Mouse (Mus musculus) midbrain, embryonic 12.5 days (tissue): Measurements from ENCODE around the gene Zmat3. TPM values are rescaled to one million over a fixed set of nuclear protein-coding genes. Genes with fewer than 3 reads are reported as not detected.

Experiments
- ATAC-seq: fragments of 200-750 bp; cut with Nextera tagmentation; 2 replicates; pipeline ENCODE4 v1.8.0; 2017; ENCODE audit warnings: low read depth, moderate TSS enrichment, moderate library complexity; ENCODE audit not compliant: low FRiP score
- H3K27ac ChIP-seq: fragments of 300-500 bp; sonication (generic); replicated peaks from 2 replicates; pipeline ENCODE4 v1.5.1; 2016; ENCODE audit warnings: mild to moderate bottlenecking
- H3K27me3 ChIP-seq: fragments of 300-500 bp; sonication (generic); 2 replicates; pipeline ENCODE4 v1.6.1; 2016; ENCODE audit warnings: mild to moderate bottlenecking
- H3K36me3 ChIP-seq: fragments of 300-500 bp; sonication (generic); 2 replicates; pipeline ENCODE4 v1.6.1; 2016
- H3K4me1 ChIP-seq: fragments of 300-500 bp; sonication (generic); 2 replicates; pipeline ENCODE4 v1.6.1; 2016
- H3K4me2 ChIP-seq: fragments of 300-500 bp; sonication (generic); replicated peaks from 2 replicates; pipeline ENCODE4 v1.6.1; 2016; ENCODE audit warnings: mild to moderate bottlenecking, moderate library complexity
- H3K4me3 ChIP-seq: fragments of 300-500 bp; sonication (generic); 2 replicates; pipeline ENCODE4 v1.5.1; 2016; ENCODE audit warnings: mild to moderate bottlenecking
- H3K9ac ChIP-seq: fragments of 300-500 bp; sonication (generic); replicated peaks from 2 replicates; pipeline ENCODE4 v1.6.1; 2016; ENCODE audit warnings: mild to moderate bottlenecking, moderate library complexity
- H3K9me3 ChIP-seq: fragments of 300-500 bp; sonication (generic); 2 replicates; pipeline ENCODE4 v1.6.1; 2016; ENCODE audit warnings: mild to moderate bottlenecking
- WGBS: fragments of 180-500 bp; shearing (Covaris S2); methylation state at CpG from one replicate; pipeline ENCODE4 v1.1.7; 2016; 5-methylcytosine and 5-hydroxymethylcytosine counted together
- polyA plus RNA-seq: library from polyadenylated mRNA; unstranded; fragments of >200 nt; fragmentation: Nextera tagmentation; extraction: Ambion mirVana; gene quantifications from 2 replicates; pipeline ENCODE4 v1.2.1, GENCODE M21; 2016

The Zmat3 gene
- polyA plus RNA-seq, 1 experiment from 2014 or later = 10.1 TPM

DNA sequence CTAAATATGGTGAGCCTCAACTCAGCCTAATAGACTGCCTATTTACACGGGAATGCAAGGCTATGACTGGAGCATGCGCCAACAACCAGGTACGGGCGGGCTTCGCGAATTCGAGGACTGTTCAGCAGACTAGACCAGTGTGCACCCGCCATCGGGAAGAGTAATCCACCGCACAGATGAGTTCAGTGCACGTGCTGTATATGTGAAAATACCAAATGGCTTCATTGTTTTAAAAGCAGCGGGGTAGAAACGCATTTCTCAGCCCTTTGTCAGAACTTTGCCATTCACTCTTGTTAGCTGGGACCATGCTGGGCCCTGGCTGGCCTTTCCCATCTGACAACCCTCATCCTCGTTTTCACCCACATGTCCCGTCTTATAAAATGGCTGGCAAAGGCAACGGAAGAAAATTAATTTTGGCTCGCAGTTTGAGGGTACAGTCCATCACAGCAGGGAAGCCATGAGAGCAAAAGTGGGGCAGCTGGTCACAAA is 476 bp upstream of the Zmat3 start:
- peak; percentile 16; the same call in 1 of the 2 replicates for ATAC-seq
- peak overlapping the region; percentile 91 for H3K4me3 ChIP-seq
- H3K36me3 ChIP-seq = no peaks in the 10 kb centered on the region
- 59% methylated on average over 17 of the region's 17 CpGs for WGBS
- peak overlapping the region; percentile 70 for H3K4me2 ChIP-seq
- peaks cover 17% of the 10 kb centered on the region for H3K4me1 ChIP-seq
- peak overlapping the region; percentile 90; the same call in 1 of the 2 replicates for H3K9ac ChIP-seq
- peak overlapping the region; percentile 92 for H3K27ac ChIP-seq
- H3K27me3 ChIP-seq = 0 out of 2 replicates have a peak, but pooled peaks cover 3% of the 10 kb centered on the region
- no peaks in the 10 kb centered on the region for H3K9me3 ChIP-seq

GRCm38 (mm10) chr3:32364841-32365545 is 821 bp downstream of the Zmat3 start:
- under 1% methylated on average over 48 of the region's 54 CpGs for WGBS

DNA sequence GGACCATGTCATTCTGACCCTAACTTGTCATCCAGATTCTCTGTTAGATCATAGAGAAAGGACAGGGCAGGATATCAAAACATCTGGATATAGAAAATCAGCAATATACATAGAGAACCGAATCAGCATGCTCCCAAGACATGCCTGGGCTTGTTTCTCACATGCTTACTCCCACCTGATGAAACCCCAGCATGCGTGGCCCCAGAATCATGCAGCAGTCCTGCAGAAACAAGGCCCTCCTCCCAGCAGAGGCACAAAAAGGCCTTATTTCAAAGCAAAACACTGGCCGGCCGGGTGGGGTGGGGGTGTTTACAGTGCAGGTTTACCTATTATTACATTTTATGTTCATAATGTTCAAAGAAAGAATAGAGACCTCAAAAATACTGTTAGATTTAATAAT is 1.6 kb downstream of the Zmat3 start:
- H3K27me3 ChIP-seq = 0 out of 2 replicates have a peak, but pooled peaks cover 3% of the 10 kb centered on the region
- no peak for ATAC-seq
- 48% methylated on average over 4 of the region's 4 CpGs for WGBS
- peaks cover 23% of the 10 kb centered on the region for H3K4me1 ChIP-seq
- peak overlapping the region; percentile 41; the same call in 1 of the 2 replicates for H3K9ac ChIP-seq
- H3K9me3 ChIP-seq = no peaks in the 10 kb centered on the region
- H3K27ac ChIP-seq = no peak overlapping the region
- no peaks in the 10 kb centered on the region for H3K36me3 ChIP-seq
- H3K4me3 ChIP-seq = peak overlapping the region; percentile 91
- peak overlapping the region; percentile 70 for H3K4me2 ChIP-seq

More at GRCm38 (mm10) chr3:32364841-32365545, 821 bp downstream of the Zmat3 start:
- Histone ChIP-seq H3K4me1 (peaks cover 23% of the 10 kb centered on the region), H3K9me3 (no peaks in the 10 kb centered on the region), H3K4me3 (peak overlapping the region; percentile 91), H3K27me3 (0 out of 2 replicates have a peak, but pooled peaks cover 3% of the 10 kb centered on the region), H3K4me2 (peak overlapping the region; percentile 70), H3K9ac (peak overlapping the region; percentile 90), H3K36me3 (no peaks in the 10 kb centered on the region), H3K27ac (peak overlapping the region; percentile 92)
- ATAC-seq = peak; percentile 76

- no peak overlapping the region for H3K27ac ChIP-seq
- H3K4me3 ChIP-seq = no peak overlapping the region
- no peak overlapping the region for H3K9ac ChIP-seq
- no peak for ATAC-seq
- WGBS = 61% methylated on average over 6 of the region's 6 CpGs
- H3K36me3 ChIP-seq = no peaks in the 10 kb centered on the region
- no peaks in the 10 kb centered on the region for H3K9me3 ChIP-seq
- H3K4me1 ChIP-seq = peaks cover 18% of the 10 kb centered on the region
- H3K27me3 ChIP-seq = no peaks in the 10 kb centered on the region
- H3K4me2 ChIP-seq = no peak overlapping the region
Measured at GRCm38 (mm10) chr3:32361221-32361620, 4.6 kb downstream of the Zmat3 start.

DNA sequence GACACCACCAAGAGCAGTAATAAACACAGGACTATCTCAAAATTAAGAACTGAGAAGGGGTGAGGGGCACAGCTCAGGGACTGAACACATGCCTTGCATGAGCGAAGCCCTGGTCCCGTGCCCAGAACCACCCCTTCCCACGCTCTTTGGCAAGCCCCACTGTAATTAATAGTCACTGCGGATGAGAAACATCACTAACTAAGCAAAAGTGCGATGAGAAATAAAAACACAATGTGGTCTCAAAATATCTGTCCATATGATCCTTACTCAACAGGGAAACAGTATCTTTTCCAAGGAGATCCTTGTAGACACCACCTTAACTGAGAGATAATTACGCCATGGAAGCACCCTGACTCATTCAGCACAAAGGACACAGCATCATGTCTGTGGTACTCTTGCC is 17.9 kb downstream of the Zmat3 start:
- Histone ChIP-seq H3K27ac (no peak overlapping the region), H3K9ac (no peak overlapping the region), H3K4me3 (no peak overlapping the region), H3K36me3 (peaks cover 14% of the 10 kb centered on the region), H3K9me3 (no peaks in the 10 kb centered on the region), H3K4me2 (no peak overlapping the region), H3K27me3 (no peaks in the 10 kb centered on the region), H3K4me1 (no peaks in the 10 kb centered on the region)
- 97% methylated on average over 6 of the region's 6 CpGs for WGBS
- no peak for ATAC-seq

- no peak for ATAC-seq
- H3K27me3 ChIP-seq = no peaks in the 10 kb centered on the region
- H3K9ac ChIP-seq = no peak overlapping the region
- H3K4me2 ChIP-seq = no peak overlapping the region
- no peak overlapping the region for H3K4me3 ChIP-seq
- 90% methylated on average over 11 of the region's 11 CpGs for WGBS
- no peaks in the 10 kb centered on the region for H3K9me3 ChIP-seq
- no peaks in the 10 kb centered on the region for H3K4me1 ChIP-seq
- peaks cover 32% of the 10 kb centered on the region for H3K36me3 ChIP-seq
- H3K27ac ChIP-seq = no peak overlapping the region
Measured at GRCm38 (mm10) chr3:32345249-32345648, 20.6 kb downstream of the Zmat3 start.

- WGBS = 78% methylated on average over 5 of the region's 5 CpGs
- no peak for ATAC-seq
Measured at GRCm38 (mm10) chr3:32344825-32345224, 21.0 kb downstream of the Zmat3 start.

DNA sequence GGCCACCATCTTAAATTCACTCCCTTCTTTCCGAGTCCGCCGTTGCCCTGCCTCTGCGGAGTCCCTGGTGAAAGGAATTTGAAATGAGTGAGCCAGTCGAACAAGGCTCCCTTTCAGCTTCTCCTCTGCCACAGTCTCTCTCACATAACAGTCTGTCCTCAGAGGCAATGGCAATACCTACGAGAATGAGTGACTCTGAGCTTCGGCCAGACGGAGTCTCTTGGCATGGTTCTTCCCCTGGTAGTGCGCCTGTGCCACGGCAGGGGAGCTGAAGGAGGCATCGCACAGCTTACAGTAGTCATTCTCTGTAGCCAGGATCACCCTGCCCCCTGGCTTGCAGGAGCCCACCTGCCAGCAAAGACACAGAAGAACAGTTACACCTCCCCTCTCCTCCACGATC is 22.4 kb downstream of the Zmat3 start:
- Histone ChIP-seq H3K27ac (no peak overlapping the region), H3K9ac (no peak overlapping the region), H3K36me3 (peaks cover 32% of the 10 kb centered on the region), H3K4me1 (no peaks in the 10 kb centered on the region), H3K27me3 (no peaks in the 10 kb centered on the region), H3K9me3 (no peaks in the 10 kb centered on the region), H3K4me3 (no peak overlapping the region), H3K4me2 (no peak overlapping the region)
- whole genome bisulfite sequencing = 85% methylated on average over 12 of the region's 12 CpGs
- no peak for ATAC-seq

More at GRCm38 (mm10) chr3:32344825-32345224, 21.0 kb downstream of the Zmat3 start:
- Histone ChIP-seq H3K9ac (no peak overlapping the region), H3K36me3 (peaks cover 32% of the 10 kb centered on the region), H3K4me1 (no peaks in the 10 kb centered on the region), H3K4me3 (no peak overlapping the region), H3K9me3 (no peaks in the 10 kb centered on the region), H3K27me3 (no peaks in the 10 kb centered on the region), H3K27ac (no peak overlapping the region), H3K4me2 (no peak overlapping the region)

DNA sequence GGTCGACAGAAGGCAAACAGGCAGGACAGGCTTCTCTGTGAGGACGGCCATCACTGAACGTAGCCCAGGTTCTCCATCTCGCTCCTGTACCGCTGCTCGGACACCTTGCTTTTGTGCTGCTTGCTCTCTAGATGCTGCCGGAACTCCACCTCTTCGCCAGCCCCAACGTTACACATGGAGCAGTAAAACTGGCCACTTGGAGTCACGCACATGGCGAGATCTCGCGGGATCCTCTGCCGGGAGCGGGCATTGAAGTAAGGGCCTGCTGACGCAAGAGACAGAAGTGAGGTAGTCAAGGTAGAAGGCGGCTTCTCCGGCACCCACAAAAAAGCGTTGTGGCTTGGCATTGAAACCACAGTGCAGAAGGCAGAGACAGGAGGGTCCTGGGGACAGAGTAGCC is 24.4 kb downstream of the Zmat3 start:
- Histone ChIP-seq H3K9me3 (no peaks in the 10 kb centered on the region), H3K27me3 (no peaks in the 10 kb centered on the region), H3K36me3 (peaks cover 38% of the 10 kb centered on the region), H3K27ac (no peak overlapping the region), H3K9ac (no peak overlapping the region), H3K4me2 (no peak overlapping the region), H3K4me3 (no peak overlapping the region), H3K4me1 (no peaks in the 10 kb centered on the region)
- no peak for ATAC-seq
- 95% methylated on average over 19 of the region's 19 CpGs for WGBS

DNA sequence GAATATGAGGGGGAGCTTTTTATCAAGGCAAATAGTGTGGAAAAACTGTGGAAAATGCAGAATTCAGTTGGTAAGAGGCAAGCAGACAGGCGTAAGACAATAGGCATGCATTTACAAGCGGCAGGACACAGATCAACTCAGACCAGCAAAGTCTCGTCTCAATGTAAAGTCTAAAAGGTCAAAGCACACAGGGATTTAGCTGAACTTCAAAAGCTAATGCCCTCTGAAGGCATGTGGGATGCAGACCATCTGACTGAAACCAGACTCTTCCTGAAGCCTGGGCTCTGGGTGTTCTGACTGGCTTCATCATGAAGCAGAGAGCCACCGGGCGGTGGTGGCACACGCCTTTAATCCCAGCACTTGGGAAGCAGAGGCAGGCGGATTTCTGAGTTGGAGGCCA is 27.6 kb downstream of the Zmat3 start:
- H3K27ac ChIP-seq = no peak overlapping the region
- H3K36me3 ChIP-seq = peaks cover 28% of the 10 kb centered on the region
- 63% methylated on average over 7 of the region's 7 CpGs for WGBS
- no peaks in the 10 kb centered on the region for H3K27me3 ChIP-seq
- ATAC-seq = no peak
- no peaks in the 10 kb centered on the region for H3K4me1 ChIP-seq
- H3K9ac ChIP-seq = no peak overlapping the region
- H3K9me3 ChIP-seq = no peaks in the 10 kb centered on the region
- H3K4me3 ChIP-seq = no peak overlapping the region
- H3K4me2 ChIP-seq = no peak overlapping the region

- peaks cover 23% of the 10 kb centered on the region for H3K36me3 ChIP-seq
- H3K9me3 ChIP-seq = no peaks in the 10 kb centered on the region
- no peak overlapping the region for H3K4me2 ChIP-seq
- H3K27me3 ChIP-seq = no peaks in the 10 kb centered on the region
- H3K4me3 ChIP-seq = no peak overlapping the region
- no peak overlapping the region for H3K27ac ChIP-seq
- no peaks in the 10 kb centered on the region for H3K4me1 ChIP-seq
- no peak overlapping the region for H3K9ac ChIP-seq
- 81% methylated on average over 7 of the region's 7 CpGs for WGBS
- ATAC-seq = no peak
Measured at GRCm38 (mm10) chr3:32337770-32338169, 28.0 kb downstream of the Zmat3 start.

DNA sequence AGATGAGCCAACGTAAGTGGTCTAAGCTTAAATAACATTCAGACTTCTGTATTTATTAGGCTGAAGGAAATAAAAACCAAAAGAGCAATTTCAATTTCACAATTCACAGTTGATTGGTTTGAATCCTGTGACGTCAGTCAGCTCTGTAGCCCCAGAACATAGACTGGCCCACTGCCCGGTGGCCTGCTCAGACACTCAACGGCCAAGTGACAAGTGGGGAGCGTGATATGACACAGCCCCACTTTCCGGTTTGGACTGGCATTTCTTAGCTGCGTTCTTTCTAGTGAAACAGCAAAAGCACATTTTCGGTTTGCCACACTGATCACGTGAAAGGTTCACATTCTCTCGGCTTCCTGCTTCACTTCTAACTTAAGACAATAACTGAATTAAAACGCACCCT is 30.9 kb downstream of the Zmat3 start:
- H3K4me2 ChIP-seq = no peak overlapping the region
- H3K9ac ChIP-seq = no peak overlapping the region
- H3K4me1 ChIP-seq = no peaks in the 10 kb centered on the region
- no peak overlapping the region for H3K27ac ChIP-seq
- no peak overlapping the region for H3K4me3 ChIP-seq
- no peak for ATAC-seq
- H3K27me3 ChIP-seq = no peaks in the 10 kb centered on the region; the same call in 1 of the 2 replicates
- H3K9me3 ChIP-seq = no peaks in the 10 kb centered on the region
- WGBS = 93% methylated on average over 11 of the region's 11 CpGs
- 0 out of 2 replicates have a peak, but pooled peaks cover 6% of the 10 kb centered on the region for H3K36me3 ChIP-seq
